Mouse (Mus musculus): ENCODE measurements around the gene Cdc42. TPM values are rescaled to one million over a fixed set of nuclear protein-coding genes. Genes with fewer than 3 reads are reported as not detected.

Gene Cdc42
- polyA plus RNA-seq, 1 experiment from 2014 or later = 456 TPM

- peak overlapping the region; percentile 53; the same call in 1 of the 2 replicates for H3K27ac ChIP-seq (replicated peaks)
- no peak overlapping the region for H3K9ac ChIP-seq (ENCODE audit: low read length)
- no peak for DNase-seq (ENCODE audit: low spot score)
- H3K4me2 ChIP-seq (replicated peaks; ENCODE audit: low read depth) = no peak overlapping the region
- ATAC-seq (ENCODE audit: low FRiP score, low TSS enrichment) = peak; percentile 71; the same call in 1 of the 2 replicates
- no peak for TF ChIP-seq CTCF (IDR thresholded peaks at IDR 0.05; ENCODE audit: low read depth)
- TF ChIP-seq EP300 (optimal IDR thresholded peaks at IDR 0.05) = no peak
- no peak overlapping the region for H3K4me3 ChIP-seq (ENCODE audit: low read depth, low read length)
- H3K36me3 ChIP-seq (ENCODE audit: control insufficient read depth, insufficient read depth, low read length) = no peaks in the 10 kb centered on the region
- H3K27me3 ChIP-seq (ENCODE audit: control insufficient read depth, insufficient read depth, low read length) = no peaks in the 10 kb centered on the region
- no peaks in the 10 kb centered on the region for H3K4me1 ChIP-seq (replicated peaks; ENCODE audit: control insufficient read depth, insufficient read depth)
- WGBS = 35% methylated on average over 15 of the region's 16 CpGs
- no peaks in the 10 kb centered on the region for H3K9me3 ChIP-seq (ENCODE audit: control insufficient read depth, low read length)
Observed at GRCm38 (mm10) chr4:137380702-137381605, 23.4 kb upstream of the Cdc42 start.

GRCm38 (mm10) chr4:137379713-137380255 lies 22.3 kb upstream of the Cdc42 start:
- no peak overlapping the region for H3K4me3 ChIP-seq (ENCODE audit: low read depth, low read length)
- TF ChIP-seq EP300 (optimal IDR thresholded peaks at IDR 0.05) (no peak), CTCF (IDR thresholded peaks at IDR 0.05; ENCODE audit: low read depth) (no peak)
- DNase-seq (ENCODE audit: low spot score) = no peak
- H3K4me1 ChIP-seq (replicated peaks; ENCODE audit: control insufficient read depth, insufficient read depth) = no peaks in the 10 kb centered on the region
- H3K27ac ChIP-seq (replicated peaks) = no peak overlapping the region
- H3K27me3 ChIP-seq (ENCODE audit: control insufficient read depth, insufficient read depth, low read length) = no peaks in the 10 kb centered on the region
- no peak overlapping the region for H3K9ac ChIP-seq (ENCODE audit: low read length)
- no peaks in the 10 kb centered on the region for H3K9me3 ChIP-seq (ENCODE audit: control insufficient read depth, low read length)
- no peak overlapping the region for H3K4me2 ChIP-seq (replicated peaks; ENCODE audit: low read depth)
- no peak for ATAC-seq (ENCODE audit: low FRiP score, low TSS enrichment)
- 81% methylated on average over 10 of the region's 10 CpGs for WGBS
- H3K36me3 ChIP-seq (ENCODE audit: control insufficient read depth, insufficient read depth, low read length) = no peaks in the 10 kb centered on the region

- TF ChIP-seq CTCF (IDR thresholded peaks at IDR 0.05; ENCODE audit: low read depth) (no peak), EP300 (optimal IDR thresholded peaks at IDR 0.05) (no peak)
- H3K27me3 ChIP-seq (ENCODE audit: control insufficient read depth, insufficient read depth, low read length) = no peaks in the 10 kb centered on the region
- DNase-seq (ENCODE audit: low spot score) (no peak), ATAC-seq (ENCODE audit: low FRiP score, low TSS enrichment) (no peak)
- H3K9me3 ChIP-seq (ENCODE audit: control insufficient read depth, low read length) = no peaks in the 10 kb centered on the region
- WGBS = 74% methylated on average over 3 of the region's 3 CpGs
- no peak overlapping the region for H3K27ac ChIP-seq (replicated peaks)
- H3K9ac ChIP-seq (ENCODE audit: low read length) = no peak overlapping the region
- no peaks in the 10 kb centered on the region for H3K36me3 ChIP-seq (ENCODE audit: control insufficient read depth, insufficient read depth, low read length)
- H3K4me1 ChIP-seq (replicated peaks; ENCODE audit: control insufficient read depth, insufficient read depth) = no peaks in the 10 kb centered on the region
- H3K4me3 ChIP-seq (ENCODE audit: low read depth, low read length) = no peak overlapping the region
- H3K4me2 ChIP-seq (replicated peaks; ENCODE audit: low read depth) = no peak overlapping the region
Observed at GRCm38 (mm10) chr4:137379085-137379484, 21.6 kb upstream of the Cdc42 start.

GRCm38 (mm10) chr4:137377526-137378304 lies 20.2 kb upstream of the Cdc42 start:
- DNase-seq (ENCODE audit: low spot score) = no peak
- Histone ChIP-seq H3K4me1 (replicated peaks; ENCODE audit: control insufficient read depth, insufficient read depth) (no peaks in the 10 kb centered on the region), H3K4me2 (replicated peaks; ENCODE audit: low read depth) (no peak overlapping the region), H3K36me3 (ENCODE audit: control insufficient read depth, insufficient read depth, low read length) (no peaks in the 10 kb centered on the region), H3K9ac (ENCODE audit: low read length) (no peak overlapping the region), H3K9me3 (ENCODE audit: control insufficient read depth, low read length) (no peaks in the 10 kb centered on the region), H3K4me3 (ENCODE audit: low read depth, low read length) (no peak overlapping the region), H3K27me3 (ENCODE audit: control insufficient read depth, insufficient read depth, low read length) (no peaks in the 10 kb centered on the region), H3K27ac (replicated peaks) (no peak overlapping the region)
- WGBS = 72% methylated on average over 4 of the region's 4 CpGs
- no peak for TF ChIP-seq CTCF (IDR thresholded peaks at IDR 0.05; ENCODE audit: low read depth)
- no peak for TF ChIP-seq EP300 (optimal IDR thresholded peaks at IDR 0.05)
- ATAC-seq (ENCODE audit: low FRiP score, low TSS enrichment) = no peak

GRCm38 (mm10) chr4:137376778-137377177 lies 19.3 kb upstream of the Cdc42 start:
- Histone ChIP-seq H3K9me3 (ENCODE audit: control insufficient read depth, low read length) (no peaks in the 10 kb centered on the region), H3K4me1 (replicated peaks; ENCODE audit: control insufficient read depth, insufficient read depth) (no peaks in the 10 kb centered on the region), H3K9ac (ENCODE audit: low read length) (no peak overlapping the region), H3K36me3 (ENCODE audit: control insufficient read depth, insufficient read depth, low read length) (no peaks in the 10 kb centered on the region), H3K4me3 (ENCODE audit: low read depth, low read length) (no peak overlapping the region), H3K27me3 (ENCODE audit: control insufficient read depth, insufficient read depth, low read length) (no peaks in the 10 kb centered on the region), H3K4me2 (replicated peaks; ENCODE audit: low read depth) (no peak overlapping the region), H3K27ac (replicated peaks) (no peak overlapping the region)
- DNase-seq (ENCODE audit: low spot score) (no peak), ATAC-seq (ENCODE audit: low FRiP score, low TSS enrichment) (no peak)
- TF ChIP-seq EP300 (optimal IDR thresholded peaks at IDR 0.05) (no peak), CTCF (IDR thresholded peaks at IDR 0.05; ENCODE audit: low read depth) (peak; percentile 30; the same call in 1 of the 2 replicates)
- WGBS = 40% methylated on average over 2 of the region's 2 CpGs
